Mouse (Mus musculus): ENCODE data around the gene D17H6S53E.

Gene D17H6S53E

DNA sequence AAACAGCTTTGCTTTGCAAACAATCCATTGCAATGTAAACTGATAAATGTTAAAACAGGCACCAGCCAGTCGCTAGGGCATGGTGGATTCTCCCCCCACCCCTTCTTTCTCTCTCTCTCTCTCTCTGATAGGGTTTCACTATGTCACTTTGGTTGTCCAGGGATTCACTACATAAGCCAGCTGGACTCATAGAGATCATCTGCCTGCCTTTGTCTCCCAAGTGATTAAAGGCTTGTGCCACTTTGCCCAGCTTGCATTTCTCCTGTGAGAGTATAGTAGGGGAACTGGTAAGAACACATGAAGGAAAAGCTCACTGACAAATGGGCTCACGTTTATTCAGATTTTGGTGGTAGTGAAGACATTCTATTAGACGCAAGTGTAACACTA is 6.0 kb downstream of the D17H6S53E start:
- DNase-seq (ENCODE audit: low read depth, low spot score): no peak

DNA sequence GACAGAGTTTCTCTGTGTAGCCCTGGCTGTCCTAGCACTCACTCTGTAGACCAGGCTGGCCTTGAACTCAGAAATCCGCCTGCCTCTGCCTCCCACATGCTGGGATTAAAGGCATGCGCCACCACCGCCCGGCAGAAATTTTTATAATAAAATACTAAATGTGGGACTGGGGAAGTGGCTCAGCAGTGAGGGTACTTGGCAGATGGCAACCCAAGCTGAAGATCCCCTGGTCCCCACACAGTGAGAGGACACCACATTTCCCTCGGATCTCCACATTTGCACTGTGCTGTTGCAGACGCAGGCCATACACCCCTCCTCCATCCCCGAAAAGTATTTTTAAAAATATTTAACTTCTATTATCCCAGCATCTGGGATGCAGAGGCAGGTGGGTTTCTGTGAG is 7.3 kb downstream of the D17H6S53E start:
- no peak for DNase-seq (ENCODE audit: low read depth, low spot score)

DNA sequence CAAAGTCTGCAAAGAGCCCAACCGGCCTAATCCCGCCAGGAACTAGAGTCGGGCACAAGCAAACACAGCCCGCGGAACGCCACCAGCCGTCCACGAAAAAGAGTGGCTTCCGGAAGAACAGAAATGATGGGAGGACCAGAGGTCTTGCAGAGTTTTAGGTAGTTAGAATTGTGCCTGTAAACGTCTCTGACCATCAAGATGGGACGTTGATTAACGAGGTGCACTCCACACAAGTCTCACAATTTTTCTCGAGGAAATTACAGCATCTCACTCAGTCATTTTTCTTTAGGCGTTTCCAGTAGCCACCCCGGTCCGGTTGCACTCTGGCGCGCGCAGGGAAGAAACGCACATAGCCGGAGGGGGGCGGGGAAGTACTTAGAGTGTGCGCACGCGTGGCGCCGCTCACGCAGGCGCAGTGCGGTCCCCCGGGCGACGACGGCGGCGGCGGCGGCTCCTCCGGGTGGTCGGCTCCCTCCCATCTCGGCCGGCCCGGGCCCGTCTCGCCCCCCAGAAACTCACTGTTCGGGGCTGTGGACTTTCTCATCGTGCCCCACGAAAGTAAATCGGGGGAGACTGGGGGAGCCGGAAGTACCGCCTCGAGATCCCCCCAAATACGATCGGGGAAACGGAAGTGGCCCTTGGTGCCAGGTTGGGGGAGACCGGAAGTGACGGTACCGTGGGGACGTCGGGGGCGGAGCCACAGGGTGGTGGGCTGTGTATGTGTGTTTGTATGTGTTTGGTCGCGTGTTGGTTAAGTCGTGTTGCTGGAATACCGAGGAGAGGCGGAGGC is 8.8 kb downstream of the D17H6S53E start, which contains the start of gene Bag6:
Gene Bag6, plus strand, starts transcription at position 378 of the 790 bp plus-strand sequence.
- peak; percentile 94 for DNase-seq (ENCODE audit: low read depth, low spot score)

DNA sequence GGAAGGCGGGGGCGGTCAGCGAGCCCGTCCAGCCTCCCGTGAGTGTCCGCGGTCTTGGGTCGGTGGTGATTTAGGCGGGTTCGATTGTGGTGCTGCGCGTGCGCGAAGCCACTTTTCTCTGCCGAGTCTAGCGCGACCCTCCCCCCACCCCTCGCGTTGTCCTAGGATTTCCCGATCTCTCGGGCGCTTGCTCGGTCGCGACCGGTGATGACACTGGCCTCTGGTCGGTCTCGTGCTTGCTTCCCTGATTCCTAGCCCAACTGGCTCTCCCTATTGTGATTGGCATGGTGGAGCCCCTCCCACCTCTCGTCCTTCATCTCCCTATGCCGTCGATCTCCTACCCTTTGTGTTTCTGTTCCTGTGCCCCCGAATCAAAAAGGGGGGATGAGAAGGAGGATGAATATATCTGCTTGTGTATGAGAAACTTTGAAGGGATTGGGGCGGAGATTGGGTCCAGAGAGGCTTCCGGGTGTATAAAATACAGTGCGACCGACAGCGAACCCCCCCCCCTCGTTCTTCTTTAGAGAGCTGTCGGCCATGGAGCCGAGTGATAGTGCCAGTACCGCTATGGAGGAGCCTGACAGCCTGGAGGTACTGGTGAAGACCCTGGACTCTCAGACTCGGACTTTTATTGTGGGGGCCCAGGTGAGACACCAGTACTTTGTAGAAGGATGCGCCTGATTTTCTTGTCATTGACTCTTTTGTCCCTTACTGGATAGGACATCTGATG is 9.6 kb downstream of the D17H6S53E start:
- no peak for DNase-seq (ENCODE audit: low read depth, low spot score)

DNA sequence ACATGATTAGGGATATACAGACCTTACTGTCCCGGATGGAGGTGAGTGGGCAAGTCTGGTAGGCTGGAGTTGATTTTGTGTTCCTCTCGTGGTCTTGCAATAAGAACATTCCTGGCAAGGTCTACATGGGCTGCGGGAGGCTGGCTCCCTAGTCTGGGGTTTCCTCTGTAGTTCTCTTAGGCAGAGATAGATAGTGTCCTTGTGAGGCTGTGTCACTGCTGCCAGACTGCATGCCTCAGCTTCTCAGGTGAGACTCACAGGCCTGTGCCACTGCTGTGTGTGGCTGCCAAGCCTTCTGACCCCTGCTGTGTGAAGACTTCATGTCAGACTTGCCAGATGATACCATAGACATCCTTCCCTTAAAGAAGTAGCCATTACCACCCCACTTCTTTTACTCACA is 13.1 kb downstream of the D17H6S53E start:
- no peak for DNase-seq (ENCODE audit: low read depth, low spot score)

DNA sequence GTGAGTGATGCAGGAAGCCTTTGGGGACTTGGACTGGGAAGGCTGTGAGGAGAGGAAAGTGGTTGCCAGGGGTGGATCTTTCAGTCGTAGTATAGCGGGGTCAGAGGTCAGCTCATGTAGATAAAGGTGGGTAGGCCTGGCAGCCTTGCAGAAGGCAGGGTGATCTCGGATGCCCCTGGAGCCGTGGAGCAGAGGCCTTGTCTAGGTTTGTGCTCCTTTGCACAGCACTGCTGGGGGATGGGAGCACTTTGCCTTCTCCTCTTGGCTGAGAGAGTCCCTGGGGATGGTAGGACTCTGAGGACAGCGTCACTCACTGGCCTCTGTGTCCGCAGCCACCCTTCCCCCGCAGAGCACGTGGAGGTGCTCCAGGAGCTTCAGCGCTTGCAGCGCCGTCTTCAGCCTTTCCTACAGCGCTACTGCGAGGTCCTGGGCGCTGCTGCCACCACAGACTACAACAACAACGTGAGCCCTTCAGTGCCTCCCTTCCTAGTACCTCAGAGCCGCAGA is 14.4 kb downstream of the D17H6S53E start:
- no peak for DNase-seq (ENCODE audit: low read depth, low spot score)

DNA sequence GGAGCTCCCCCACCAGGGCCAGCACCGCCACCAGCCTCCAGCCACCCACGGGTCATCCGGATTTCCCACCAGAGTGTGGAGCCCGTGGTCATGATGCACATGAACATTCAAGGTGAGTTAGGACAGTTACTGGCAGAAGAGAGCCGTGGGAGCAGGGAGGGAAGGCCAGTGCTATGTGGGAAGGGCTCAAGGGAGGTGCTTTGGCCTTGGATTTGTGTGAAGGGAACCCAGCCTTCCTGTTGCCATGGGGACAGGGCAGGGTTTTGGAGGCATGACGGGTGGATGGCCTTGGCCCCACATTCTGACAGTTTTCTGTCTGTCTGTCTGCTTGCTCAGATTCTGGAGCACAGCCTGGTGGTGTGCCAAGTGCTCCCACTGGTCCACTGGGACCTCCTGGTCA is 15.8 kb downstream of the D17H6S53E start:
- DNase-seq (ENCODE audit: low read depth, low spot score): no peak

DNA sequence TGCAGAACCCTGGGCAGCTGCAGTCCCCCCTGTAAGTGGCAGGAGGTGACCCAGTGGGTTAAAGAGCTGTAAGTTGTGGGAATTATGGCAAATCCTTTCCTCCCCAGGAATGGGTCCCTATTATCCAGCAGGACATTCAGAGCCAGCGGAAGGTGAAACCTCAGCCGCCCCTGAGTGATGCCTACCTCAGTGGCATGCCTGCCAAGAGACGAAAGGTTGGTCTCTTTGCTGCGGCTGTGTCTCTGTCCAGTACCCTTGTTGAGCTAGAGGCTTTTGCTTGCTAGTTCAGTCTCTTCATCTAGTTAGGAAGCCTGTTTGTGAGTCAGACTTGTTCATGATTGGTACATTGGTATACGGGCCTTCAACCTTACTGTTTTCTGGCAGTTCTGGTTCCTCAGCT is 20.0 kb downstream of the D17H6S53E start:
- DNase-seq (ENCODE audit: low read depth, low spot score): no peak

DNA sequence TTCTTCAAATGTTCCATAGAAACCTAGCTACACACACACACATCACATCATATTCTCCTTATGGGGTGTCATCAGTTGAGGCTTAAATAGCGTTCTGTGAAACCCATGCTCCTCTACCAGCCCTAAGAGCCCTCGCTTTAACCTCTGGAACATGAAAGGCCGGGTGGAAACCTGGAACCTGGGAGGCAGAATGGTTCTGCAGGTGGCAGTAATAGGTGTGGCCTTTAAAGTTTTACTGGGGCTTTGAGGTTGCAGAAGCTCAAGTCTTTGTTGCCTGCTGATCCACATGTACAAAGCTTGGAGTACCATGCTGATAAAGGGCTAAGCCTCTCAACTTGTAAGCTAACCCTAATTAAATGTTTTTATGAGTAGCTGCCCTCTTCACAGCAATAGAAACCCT is 21.2 kb downstream of the D17H6S53E start:
- DNase-seq (ENCODE audit: low read depth, low spot score): no peak

DNA sequence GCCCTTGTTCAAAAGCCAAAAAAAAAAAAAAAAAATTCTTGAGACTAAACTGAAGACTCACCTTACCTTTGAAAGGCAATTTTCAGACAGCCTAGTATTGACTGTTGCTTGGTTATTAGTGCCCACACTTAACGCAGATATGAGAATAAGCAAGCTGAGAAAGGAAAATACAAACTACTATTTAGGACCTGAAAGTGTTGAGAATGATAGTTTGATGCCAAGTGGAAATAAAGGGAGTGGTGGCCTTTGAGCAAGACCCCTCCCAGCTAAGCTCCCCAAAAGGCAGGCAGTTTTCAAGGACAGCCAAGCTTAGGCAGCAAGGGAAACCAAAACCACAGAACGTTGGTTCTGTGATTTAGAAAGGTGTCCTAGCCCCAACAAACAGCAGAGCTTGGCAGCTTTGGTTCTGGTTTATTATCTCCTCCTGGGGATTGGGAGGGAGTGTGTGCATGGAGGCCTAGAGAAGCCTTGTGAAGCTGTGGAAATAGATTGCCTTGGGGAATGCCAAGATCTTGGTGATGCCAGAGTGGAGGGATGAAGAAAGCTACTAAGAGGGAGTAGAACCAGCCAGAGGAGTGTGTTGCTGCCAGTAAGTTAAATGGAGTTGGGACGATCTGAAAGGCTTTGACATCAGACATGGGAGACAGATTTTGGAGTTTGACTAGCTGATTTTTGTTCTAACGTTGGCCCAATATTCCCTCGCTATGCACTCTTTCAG is 21.9 kb downstream of the D17H6S53E start:
- no peak for DNase-seq (ENCODE audit: low read depth, low spot score)

DNA sequence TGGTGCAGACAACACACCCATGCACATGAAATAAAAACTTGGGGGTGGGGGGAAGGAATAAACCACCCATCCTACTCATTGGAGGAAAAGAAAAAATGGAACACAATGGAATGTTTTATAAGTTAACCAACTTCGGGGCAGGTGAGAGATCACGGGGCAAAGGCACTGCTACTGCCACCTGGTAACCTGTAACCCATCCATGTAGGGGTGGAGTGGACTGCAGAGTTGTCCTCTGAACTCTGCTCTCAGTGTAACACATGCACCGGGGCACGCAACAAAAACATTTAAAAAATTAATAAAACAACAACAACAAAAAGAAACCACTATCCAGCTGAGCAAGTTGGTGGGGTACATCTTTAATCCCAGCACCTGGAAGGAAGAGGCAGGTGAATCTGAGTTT is 25.9 kb downstream of the D17H6S53E start:
- DNase-seq (ENCODE audit: low read depth, low spot score): no peak

DNA sequence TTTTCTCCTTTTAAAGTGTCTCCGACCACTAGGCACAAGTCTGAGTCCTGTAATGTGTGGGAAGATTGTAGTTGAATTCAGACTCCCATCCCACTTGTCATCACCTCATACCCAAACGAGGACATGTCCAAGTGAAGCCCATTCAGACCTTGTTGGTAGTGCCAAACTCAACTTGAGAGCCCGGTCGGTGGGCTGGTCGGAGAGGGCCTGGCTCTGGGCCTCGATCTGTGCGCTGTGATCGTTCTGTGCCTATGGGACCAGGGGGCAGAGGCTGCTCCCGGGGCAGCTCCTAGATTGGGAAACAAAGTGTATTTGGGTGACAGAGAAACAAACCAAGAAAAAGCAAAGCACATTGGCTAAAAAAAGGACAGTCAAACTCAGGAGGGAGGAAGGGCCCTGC is 26.9 kb downstream of the D17H6S53E start:
- no peak for DNase-seq (ENCODE audit: low read depth, low spot score)

DNA sequence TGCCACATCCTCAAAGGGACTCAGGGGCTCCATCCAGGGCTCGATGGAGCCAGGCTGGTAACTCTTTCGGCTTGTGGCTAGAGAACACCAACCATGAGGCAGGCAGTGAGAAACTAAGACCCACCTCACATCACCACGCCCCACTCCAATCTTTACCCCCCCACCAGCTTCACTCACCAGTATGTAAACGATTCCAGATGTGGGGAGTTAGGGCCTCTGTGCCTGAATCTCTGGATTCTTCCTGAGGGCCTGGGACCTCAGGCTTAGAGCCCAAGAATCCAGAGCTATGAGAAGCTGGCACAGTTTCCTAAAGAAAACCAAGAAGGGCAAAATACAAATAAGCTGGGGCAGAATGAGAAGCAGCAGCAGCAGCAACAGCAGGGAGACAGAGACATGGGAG is 27.8 kb downstream of the D17H6S53E start:
- DNase-seq (ENCODE audit: low read depth, low spot score): no peak

DNA sequence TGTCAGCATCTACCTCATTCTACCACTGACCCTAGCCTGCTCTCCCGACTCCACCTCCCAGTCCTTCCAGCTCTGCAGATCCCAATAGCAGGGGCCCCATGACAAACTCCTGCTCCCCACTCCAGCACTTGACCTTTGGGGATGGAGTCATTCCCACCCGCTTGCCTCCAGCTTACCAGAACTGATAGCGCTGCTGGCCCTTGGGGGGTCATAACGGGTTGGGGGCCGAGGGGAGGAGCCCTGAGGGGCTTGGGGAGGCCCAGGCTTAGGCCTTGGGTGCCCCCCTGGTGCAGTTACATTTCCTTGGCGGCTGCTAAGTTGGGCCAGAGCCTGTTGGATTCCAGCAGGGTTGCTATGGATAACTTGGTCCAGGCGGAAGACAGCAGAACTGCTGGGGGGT is 28.4 kb downstream of the D17H6S53E start:
- DNase-seq (ENCODE audit: low read depth, low spot score): no peak

DNA sequence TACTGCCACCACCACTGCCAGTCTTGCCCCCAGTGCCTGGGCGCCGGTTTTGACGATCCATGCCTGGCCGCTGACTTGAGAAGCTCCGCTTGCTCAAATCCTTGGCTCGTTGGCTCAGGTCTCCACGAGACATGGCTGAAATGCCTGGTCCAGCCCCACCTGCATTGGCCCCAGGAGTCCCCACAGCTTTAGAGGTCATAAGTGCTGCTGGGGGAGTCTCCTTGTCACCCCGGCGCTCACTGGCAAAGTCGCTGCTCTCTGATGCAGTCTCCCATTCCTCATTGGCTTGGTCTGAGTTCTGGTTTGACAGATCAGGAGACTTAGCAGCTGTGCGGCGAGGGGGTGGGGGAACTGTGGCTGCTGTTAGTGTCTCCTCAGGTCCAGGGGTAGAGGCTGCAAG is 29.3 kb downstream of the D17H6S53E start:
- no peak for DNase-seq (ENCODE audit: low read depth, low spot score)

DNA sequence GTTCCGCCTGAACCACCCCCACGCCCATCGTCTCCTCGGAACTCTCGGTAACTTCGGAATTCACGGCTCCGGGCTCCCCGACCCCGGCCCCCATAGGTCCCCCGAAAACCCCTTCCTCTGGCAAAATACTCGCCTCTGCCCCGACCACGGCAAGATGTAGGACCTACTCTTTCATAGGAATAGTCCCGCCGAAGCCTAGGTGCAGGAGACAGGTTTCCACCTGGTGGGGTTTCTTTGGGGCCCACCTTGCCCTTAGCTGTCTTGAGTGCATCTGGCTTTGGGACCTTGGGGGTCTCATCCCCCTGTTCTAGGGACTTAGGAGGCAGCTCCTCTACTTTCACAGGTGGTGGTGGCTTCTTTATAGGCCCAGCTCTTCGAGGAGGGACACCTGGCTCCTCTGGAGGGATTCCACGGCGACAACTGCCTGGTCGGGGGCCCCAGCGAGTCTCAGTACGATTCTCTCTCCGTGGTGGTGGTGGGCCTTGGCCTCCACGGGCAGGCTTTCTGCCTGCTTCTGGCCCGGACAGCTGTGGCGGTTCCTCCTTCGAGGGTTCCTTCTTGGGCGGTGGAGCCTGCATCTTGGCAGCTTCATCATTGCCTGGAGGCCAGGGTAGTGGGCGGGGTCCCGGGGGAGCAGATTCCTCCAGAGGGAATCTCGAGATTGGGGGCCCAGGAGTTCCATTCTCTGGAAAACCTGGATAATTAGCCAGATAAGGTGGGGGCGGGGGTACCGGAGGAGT is 30.5 kb downstream of the D17H6S53E start:
- DNase-seq (ENCODE audit: low read depth, low spot score): no peak

DNA sequence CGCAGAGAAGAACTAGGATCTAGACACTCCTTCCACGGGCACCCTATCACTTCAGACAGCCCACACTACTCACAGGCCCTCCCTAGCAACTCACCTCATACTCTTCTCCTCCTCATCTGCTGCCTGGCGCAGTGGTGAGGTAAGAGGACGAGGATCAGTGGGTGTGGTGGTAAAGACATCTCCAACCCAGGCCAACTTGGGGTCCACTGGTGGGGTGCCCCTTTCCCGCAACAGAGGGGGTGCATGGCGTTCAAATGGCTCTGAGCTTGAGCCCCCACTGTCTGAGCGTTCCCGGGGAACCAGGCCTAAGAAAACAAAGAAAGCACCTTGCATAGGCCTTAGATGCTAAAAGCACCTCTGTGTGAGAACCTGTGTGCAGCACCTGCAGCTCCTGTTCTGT is 31.1 kb downstream of the D17H6S53E start:
- no peak for DNase-seq (ENCODE audit: low read depth, low spot score)

DNA sequence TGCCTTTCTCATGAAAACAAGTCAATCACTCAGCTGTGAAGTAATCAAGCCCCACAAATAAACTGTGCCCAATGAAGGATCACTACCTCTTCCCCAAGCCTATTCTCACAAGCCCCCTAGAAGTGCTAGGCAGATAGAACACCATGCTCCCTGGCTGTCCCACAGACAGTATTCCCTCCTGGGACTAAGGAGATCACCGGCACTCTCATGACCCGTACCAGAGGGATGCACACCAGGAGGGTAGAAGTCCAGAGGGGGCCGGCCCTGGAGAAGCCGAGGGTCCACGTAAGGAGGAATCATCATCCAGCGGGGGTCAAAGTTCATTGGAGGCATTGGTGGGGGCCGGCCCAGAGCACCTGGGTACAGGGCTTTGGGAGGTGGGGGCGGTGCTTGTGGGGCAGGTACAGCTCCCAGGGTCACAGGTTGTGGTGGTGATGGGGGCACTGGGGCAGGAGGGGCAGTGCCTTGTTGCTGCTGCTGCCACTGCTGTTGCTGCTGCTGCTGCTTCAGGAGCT is 31.5 kb downstream of the D17H6S53E start:
- DNase-seq (ENCODE audit: low read depth, low spot score): no peak

DNA sequence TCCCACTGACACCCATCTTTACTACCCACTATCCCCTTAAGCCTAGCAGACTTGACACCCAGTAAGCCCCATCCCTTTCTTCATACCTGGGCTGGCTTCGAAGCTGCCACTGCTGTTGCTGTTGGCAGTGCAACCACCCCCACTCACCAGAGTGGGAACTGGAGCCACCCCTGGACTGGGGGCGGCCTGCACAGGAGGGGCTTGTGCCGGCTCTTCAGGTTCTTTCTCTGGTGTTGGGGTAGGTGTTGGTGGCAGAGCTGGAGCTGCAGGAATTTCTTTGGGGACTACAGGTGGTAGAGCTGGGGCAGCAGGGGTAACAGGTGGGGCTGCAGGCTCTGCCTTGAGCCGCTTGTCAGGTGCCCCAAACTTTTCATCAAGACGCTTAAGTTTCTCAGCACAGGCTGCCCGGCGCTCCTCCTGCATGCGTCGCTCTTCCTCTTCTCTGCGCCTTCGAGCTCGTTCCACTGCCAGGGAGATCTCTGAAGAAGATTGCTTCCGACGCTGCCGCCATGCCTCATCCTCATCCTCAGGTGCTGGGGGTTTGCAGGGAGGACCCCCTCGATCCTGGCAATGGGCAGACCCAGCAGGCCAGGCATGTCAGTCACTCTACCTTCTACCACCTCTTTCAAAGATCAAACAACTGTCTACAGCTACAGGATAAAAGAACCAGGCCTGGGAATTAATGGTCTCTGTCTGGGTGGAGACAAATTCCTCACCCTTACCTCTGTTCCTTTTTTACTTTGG is 32.8 kb downstream of the D17H6S53E start:
- no peak for DNase-seq (ENCODE audit: low read depth, low spot score)

DNA sequence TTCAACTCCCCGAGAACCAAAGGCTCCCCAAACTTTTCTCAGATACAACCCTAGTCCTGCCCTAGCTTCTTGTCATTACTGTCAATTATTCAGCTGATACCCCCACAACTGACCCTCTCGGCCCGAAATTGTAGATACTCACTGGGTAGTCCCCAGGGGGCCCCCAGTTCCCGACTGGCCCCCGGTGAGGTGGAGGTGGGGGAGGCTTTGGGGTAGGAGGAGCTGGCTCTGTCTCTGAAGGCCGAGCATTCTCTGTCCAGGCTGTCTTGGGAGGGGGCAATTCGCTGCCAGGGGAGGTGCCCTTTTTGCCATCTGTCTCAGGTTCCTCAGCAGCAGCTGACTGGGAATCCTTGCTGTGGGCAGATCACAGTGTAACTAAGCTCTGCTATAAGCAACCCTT is 33.5 kb downstream of the D17H6S53E start:
- DNase-seq (ENCODE audit: low read depth, low spot score): no peak

DNA sequence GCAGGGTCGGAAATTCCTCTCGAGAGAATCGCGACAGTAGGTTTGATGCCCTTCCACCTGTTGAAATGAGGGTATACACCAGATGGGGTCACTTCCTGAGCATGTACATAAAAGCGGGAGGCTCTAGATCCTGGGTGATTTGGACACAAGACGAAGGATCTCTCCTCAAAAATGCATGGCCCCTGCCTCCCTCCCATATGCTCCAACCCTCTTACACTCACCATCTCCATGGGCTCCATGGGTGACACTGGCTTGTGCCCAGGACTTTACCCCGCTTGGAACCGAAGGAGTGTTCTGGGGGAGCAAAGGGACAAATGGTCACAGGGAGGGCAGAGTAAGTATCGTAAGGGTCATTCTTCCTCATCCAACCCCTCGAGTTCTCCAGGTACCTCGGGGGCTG is 35.2 kb downstream of the D17H6S53E start:
- DNase-seq (ENCODE audit: low read depth, low spot score): no peak
